Comparison of ENCODE assay signal across 7 mouse cellular contexts in the genomic region with DNA sequence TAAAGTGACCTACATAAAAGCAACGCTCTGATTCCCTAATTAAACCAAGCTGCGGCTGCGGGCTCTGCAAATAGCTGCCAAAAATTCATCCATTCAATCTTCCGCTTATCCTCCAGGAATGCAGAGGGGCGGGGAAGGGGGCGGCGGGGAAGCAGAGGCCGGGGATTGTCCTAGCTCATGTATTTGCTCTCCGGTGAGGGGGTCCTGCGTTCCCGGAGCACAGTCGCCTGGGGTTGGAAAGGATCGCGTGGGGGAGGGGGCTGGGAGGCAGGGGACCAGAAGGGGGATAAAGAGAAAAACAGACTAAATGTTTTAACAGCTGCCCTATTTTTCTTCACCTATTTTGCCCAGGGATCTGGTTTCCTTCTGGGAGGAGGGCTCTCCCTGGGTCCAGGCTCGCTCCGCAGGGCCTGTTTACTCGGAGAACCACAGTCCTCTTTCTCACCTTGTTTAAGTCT.
DNase-seq lines count a peak whose midpoint lies in the region; ATAC-seq lines count a peak whose summit lies in the region.

No protein-coding gene starts in this region.

- H3K36me3 ChIP-seq in embryonic facial prominence, embryonic 13.5 days, result no peaks in the 10 kb centered on the region
- no peaks in the 10 kb centered on the region for H3K36me3 ChIP-seq in hindbrain, embryonic 13.5 days
- H3K36me3 ChIP-seq in midbrain, embryonic 12.5 days, result no peaks in the 10 kb centered on the region

- ATAC-seq in embryonic facial prominence, embryonic 13.5 days (ENCODE audit: insufficient number of reproducible peaks, insufficient read depth, low FRiP score, low TSS enrichment, low read depth), result peak; percentile 81; the same call in 1 of the 2 replicates
- peak; percentile 71 for ATAC-seq in hindbrain, embryonic 13.5 days (ENCODE audit: low FRiP score)
- peak; percentile 90 for ATAC-seq in midbrain, embryonic 12.5 days (ENCODE audit: low FRiP score, low read depth)

- H3K9ac ChIP-seq in embryonic facial prominence, embryonic 13.5 days, result peak overlapping the region; percentile 58
- H3K9ac ChIP-seq in hindbrain, embryonic 13.5 days, result peak overlapping the region; percentile 67
- peak overlapping the region; percentile 32; the same call in 1 of the 2 replicates for H3K9ac ChIP-seq in midbrain, embryonic 12.5 days (replicated peaks)

- intact Hi-C loops in left cerebral cortex, postnatal 4 days (cut with DNase I), result loop anchor here (5.0 kb wide), 1 partner anchor 545 kb away; no protein-coding TSS in a partner anchor

- H3K4me1 ChIP-seq in embryonic facial prominence, embryonic 13.5 days, result peaks cover 46% of the 10 kb centered on the region
- peaks cover 25% of the 10 kb centered on the region for H3K4me1 ChIP-seq in hindbrain, embryonic 13.5 days (replicated peaks)
- H3K4me1 ChIP-seq in midbrain, embryonic 12.5 days, result peaks cover 25% of the 10 kb centered on the region

- under 1% methylated on average over 17 of the region's 17 CpGs for WGBS in embryonic facial prominence, embryonic 13.5 days
- WGBS in hindbrain, embryonic 13.5 days, result 0% methylated on average over 17 of the region's 17 CpGs
- WGBS in midbrain, embryonic 12.5 days, result under 1% methylated on average over 17 of the region's 17 CpGs

- no peaks in the 10 kb centered on the region for H3K27me3 ChIP-seq in embryonic facial prominence, embryonic 13.5 days
- no peaks in the 10 kb centered on the region for H3K27me3 ChIP-seq in hindbrain, embryonic 13.5 days
- no peaks in the 10 kb centered on the region for H3K27me3 ChIP-seq in midbrain, embryonic 12.5 days

- H3K9me3 ChIP-seq in embryonic facial prominence, embryonic 13.5 days, result no peaks in the 10 kb centered on the region
- H3K9me3 ChIP-seq in hindbrain, embryonic 13.5 days, result no peaks in the 10 kb centered on the region
- H3K9me3 ChIP-seq in midbrain, embryonic 12.5 days, result no peaks in the 10 kb centered on the region

- H3K27ac ChIP-seq in embryonic facial prominence, embryonic 13.5 days, result peak overlapping the region; percentile 95
- H3K27ac ChIP-seq in hindbrain, embryonic 13.5 days, result peak overlapping the region; percentile 30; the same call in 1 of the 2 replicates
- peak overlapping the region; percentile 49; the same call in 1 of the 2 replicates for H3K27ac ChIP-seq in midbrain, embryonic 12.5 days (replicated peaks)

- H3K4me2 ChIP-seq in embryonic facial prominence, embryonic 13.5 days, result peak overlapping the region; percentile 59
- H3K4me2 ChIP-seq in hindbrain, embryonic 13.5 days, result peak overlapping the region; percentile 56
- peak overlapping the region; percentile 52 for H3K4me2 ChIP-seq in midbrain, embryonic 12.5 days (replicated peaks)

- peak; percentile 64 for DNase-seq in left cerebral cortex, postnatal 4 days
- no peak for DNase-seq in left cerebral cortex, adult 18-20 months (ENCODE audit: low spot score in 2 of 2)
- DNase-seq in spleen, postnatal 4 days (ENCODE audit: low spot score in 2 of 2), result no peak
- no peak for DNase-seq in frontal cortex, postnatal 14 days (ENCODE audit: low spot score in 2 of 2)

- peak overlapping the region; percentile 31 for H3K4me3 ChIP-seq in embryonic facial prominence, embryonic 13.5 days
- H3K4me3 ChIP-seq in hindbrain, embryonic 13.5 days, result peak overlapping the region; percentile 30
- peak overlapping the region; percentile 28 for H3K4me3 ChIP-seq in midbrain, embryonic 12.5 days

Comparison
In these comparisons a context has a peak if more than half of its experiments do, and no peak if none do; other contexts are left out.
1. H3K27ac ChIP-seq: peak in every context shown above with its lines; median percentile 95 in embryonic facial prominence, embryonic 13.5 days; 49 in midbrain, embryonic 12.5 days; 30 in hindbrain, embryonic 13.5 days.